Mouse (Mus musculus): ENCODE measurements around the gene Tspan12. TPM values are rescaled to one million over a fixed set of nuclear protein-coding genes. Genes with fewer than 3 reads are reported as not detected.

Gene Tspan12
- polyA plus RNA-seq, 1 experiment, result 27.9 TPM

- no peak for DNase-seq (ENCODE audit: low spot score)
Measured at GRCm38 (mm10) chr6:21774213-21774916, 78.0 kb downstream of the Tspan12 start.

- no peak for DNase-seq (ENCODE audit: low spot score)
Measured at GRCm38 (mm10) chr6:21769447-21769809, 82.9 kb downstream of the Tspan12 start.

GRCm38 (mm10) chr6:21768745-21769446 lies 83.4 kb downstream of the Tspan12 start:
- DNase-seq (ENCODE audit: low spot score), result no peak

GRCm38 (mm10) chr6:21767787-21768221 lies 84.5 kb downstream of the Tspan12 start:
- no peak for DNase-seq (ENCODE audit: low spot score)

- DNase-seq (ENCODE audit: low spot score), result no peak
Measured at GRCm38 (mm10) chr6:21747536-21747935, 104.8 kb downstream of the Tspan12 start.

GRCm38 (mm10) chr6:21744615-21745266 lies 107.6 kb downstream of the Tspan12 start:
- no peak for DNase-seq (ENCODE audit: low spot score)

- no peak for DNase-seq (ENCODE audit: low spot score)
Measured at GRCm38 (mm10) chr6:21740606-21741005, 111.7 kb downstream of the Tspan12 start.

GRCm38 (mm10) chr6:21722238-21722637 lies 130.1 kb downstream of the Tspan12 start:
- DNase-seq (ENCODE audit: low spot score), result no peak

Other genes with a start within 250 kb of the Tspan12 start
- gene Ing3, start 97.1 kb upstream of the Tspan12 start, polyA plus RNA-seq (2012; rRNA removed), result 15.5 and 16.1 TPM in 2 replicates
- gene Cped1, start 133.4 kb upstream of the Tspan12 start, polyA plus RNA-seq (2012; rRNA removed), result 28.5 and 33.2 TPM in 2 replicates

Data from urinary bladder, adult 2 months (tissue).